Mouse (Mus musculus) kidney, embryonic 15.5 days (tissue): ENCODE measurements at regions not wholly inside any gene's neighbourhood (a gene's known extent, or its start where the extent isn't known, plus 50 kb on each side); places are given as distances from the start of the nearest gene placed in this dataset.

ENCODE experiments used
- ATAC-seq: fragments of 200-750 bp; cut with Nextera tagmentation; replicated peaks from 2 replicates; pipeline ENCODE4 v1.8.0; 2017; ENCODE audit warnings: moderate TSS enrichment; ENCODE audit not compliant: low FRiP score
- H3K27ac ChIP-seq: fragments of 300-500 bp; sonication (generic); 2 replicates; pipeline ENCODE4 v1.5.1; 2015; ENCODE audit warnings: mild to moderate bottlenecking, inconsistent platforms
- H3K27me3 ChIP-seq: fragments of 300-500 bp; sonication (generic); 2 replicates; pipeline ENCODE4 v1.6.1; 2015; ENCODE audit warnings: inconsistent platforms
- H3K36me3 ChIP-seq: fragments of 300-500 bp; sonication (generic); 2 replicates; pipeline ENCODE4 v1.6.1; 2015; ENCODE audit warnings: inconsistent platforms
- H3K4me1 ChIP-seq: fragments of 300-500 bp; sonication (generic); 2 replicates; pipeline ENCODE4 v1.6.1; 2015; ENCODE audit warnings: inconsistent platforms
- H3K4me2 ChIP-seq: fragments of 300-500 bp; sonication (generic); 2 replicates; pipeline ENCODE4 v1.6.1; 2015; ENCODE audit warnings: moderate library complexity, mild to moderate bottlenecking, inconsistent platforms
- H3K4me3 ChIP-seq: fragments of 300-500 bp; sonication (generic); replicated peaks from 2 replicates; pipeline ENCODE4 v1.5.1; 2015; ENCODE audit warnings: mild to moderate bottlenecking, inconsistent platforms
- H3K9ac ChIP-seq: fragments of 300-500 bp; sonication (generic); 2 replicates; pipeline ENCODE4 v1.6.1; 2015; ENCODE audit warnings: mild to moderate bottlenecking, inconsistent platforms
- H3K9me3 ChIP-seq: fragments of 300-500 bp; sonication (generic); replicated peaks from 2 replicates; pipeline ENCODE4 v1.6.1; 2016; ENCODE audit warnings: inconsistent platforms
- WGBS: fragments of 180-500 bp; shearing (Covaris S2); methylation state at CpG from one replicate; pipeline ENCODE4 v1.1.7; 2015; ENCODE audit warnings: mixed read lengths; 5-methylcytosine and 5-hydroxymethylcytosine counted together

GRCm38 (mm10) chr6:107394611-107395010 is 135.0 kb upstream of the Lrrn1 start:
- Histone ChIP-seq H3K4me1 (no peaks in the 10 kb centered on the region), H3K36me3 (no peaks in the 10 kb centered on the region), H3K9ac (no peak overlapping the region), H3K9me3 (no peaks in the 10 kb centered on the region), H3K27ac (no peak overlapping the region), H3K4me2 (no peak overlapping the region), H3K27me3 (no peaks in the 10 kb centered on the region), H3K4me3 (no peak overlapping the region)
- no peak for ATAC-seq
- 66% methylated on average over 2 of the region's 2 CpGs for WGBS

GRCm38 (mm10) chr6:107415766-107416165 is 113.8 kb upstream of the Lrrn1 start:
- H3K27ac ChIP-seq: no peak overlapping the region
- no peak for ATAC-seq
- no peaks in the 10 kb centered on the region for H3K27me3 ChIP-seq
- H3K4me2 ChIP-seq: no peak overlapping the region
- WGBS: 80% methylated on average over 4 of the region's 4 CpGs
- no peaks in the 10 kb centered on the region for H3K4me1 ChIP-seq
- H3K9ac ChIP-seq: no peak overlapping the region
- H3K9me3 ChIP-seq: no peaks in the 10 kb centered on the region
- H3K4me3 ChIP-seq: no peak overlapping the region
- H3K36me3 ChIP-seq: no peaks in the 10 kb centered on the region

- no peak for ATAC-seq
- Histone ChIP-seq H3K36me3 (no peaks in the 10 kb centered on the region), H3K9ac (no peak overlapping the region), H3K27me3 (no peaks in the 10 kb centered on the region), H3K4me1 (no peaks in the 10 kb centered on the region), H3K27ac (no peak overlapping the region), H3K9me3 (no peaks in the 10 kb centered on the region), H3K4me2 (no peak overlapping the region), H3K4me3 (no peak overlapping the region)
- 41% methylated on average over 3 of the region's 3 CpGs for WGBS
Measured at GRCm38 (mm10) chr6:107422091-107422490, 107.5 kb upstream of the Lrrn1 start.

DNA sequence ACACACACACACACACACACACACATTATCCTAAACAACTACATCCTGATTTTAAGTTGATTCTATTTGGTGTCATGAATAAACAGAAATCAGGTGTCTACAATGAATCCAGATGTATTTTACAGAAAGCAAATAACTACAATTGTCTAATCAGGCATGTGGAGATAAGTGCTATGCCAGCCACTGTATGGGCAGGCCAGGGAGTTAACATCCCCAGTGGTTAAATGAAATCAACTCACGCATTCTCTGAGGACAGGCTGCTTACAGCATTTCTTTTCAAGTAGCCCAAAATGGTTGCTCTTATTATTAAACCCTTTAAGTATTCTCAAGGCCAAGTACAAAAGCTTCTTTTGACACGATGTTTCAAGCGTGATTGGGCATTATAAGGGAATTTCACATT is 103.0 kb upstream of the Lrrn1 start:
- Histone ChIP-seq H3K36me3 (no peaks in the 10 kb centered on the region), H3K9me3 (no peaks in the 10 kb centered on the region), H3K4me3 (no peak overlapping the region), H3K4me1 (no peaks in the 10 kb centered on the region), H3K4me2 (no peak overlapping the region), H3K9ac (no peak overlapping the region), H3K27me3 (no peaks in the 10 kb centered on the region), H3K27ac (no peak overlapping the region)
- WGBS: 87% methylated on average over 3 of the region's 3 CpGs
- ATAC-seq: no peak

GRCm38 (mm10) chr6:107431033-107431432 is 98.5 kb upstream of the Lrrn1 start:
- Histone ChIP-seq H3K4me2 (no peak overlapping the region), H3K27ac (no peak overlapping the region), H3K9me3 (no peaks in the 10 kb centered on the region), H3K4me3 (no peak overlapping the region), H3K36me3 (no peaks in the 10 kb centered on the region), H3K27me3 (no peaks in the 10 kb centered on the region), H3K9ac (no peak overlapping the region), H3K4me1 (no peaks in the 10 kb centered on the region)
- no peak for ATAC-seq
- 66% methylated on average over 4 of the region's 4 CpGs for WGBS

DNA sequence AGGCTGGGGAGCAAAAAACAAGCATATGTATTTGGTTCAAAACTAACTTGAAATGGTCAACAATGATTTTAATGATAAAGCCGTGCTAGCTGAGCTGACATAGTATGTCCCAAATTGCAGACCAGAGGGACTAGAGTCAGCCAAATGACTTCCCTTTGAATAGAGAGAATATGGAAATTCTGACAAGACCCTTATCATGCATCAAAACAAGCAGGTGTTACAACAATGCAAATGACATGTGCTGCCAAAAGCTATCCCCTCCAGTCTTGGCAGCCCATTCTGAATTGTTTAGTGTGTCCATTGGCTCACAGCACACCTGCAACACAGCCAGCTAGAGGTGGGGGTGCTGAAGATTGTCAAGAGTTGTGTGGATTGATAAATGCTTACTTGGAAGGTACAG is 87.5 kb upstream of the Lrrn1 start:
- H3K27ac ChIP-seq: no peak overlapping the region
- H3K9ac ChIP-seq: no peak overlapping the region
- WGBS: 90% methylated on average over 1 of the region's 1 CpGs
- H3K4me3 ChIP-seq: no peak overlapping the region
- no peaks in the 10 kb centered on the region for H3K9me3 ChIP-seq
- no peaks in the 10 kb centered on the region for H3K36me3 ChIP-seq
- no peak for ATAC-seq
- no peaks in the 10 kb centered on the region for H3K27me3 ChIP-seq
- H3K4me2 ChIP-seq: no peak overlapping the region
- H3K4me1 ChIP-seq: no peaks in the 10 kb centered on the region

- no peak for ATAC-seq
- no peaks in the 10 kb centered on the region for H3K36me3 ChIP-seq
- no peaks in the 10 kb centered on the region for H3K4me1 ChIP-seq
- no peaks in the 10 kb centered on the region for H3K9me3 ChIP-seq
- H3K4me3 ChIP-seq: no peak overlapping the region
- no peak overlapping the region for H3K27ac ChIP-seq
- H3K4me2 ChIP-seq: no peak overlapping the region
- no peaks in the 10 kb centered on the region for H3K27me3 ChIP-seq
- no peak overlapping the region for H3K9ac ChIP-seq
- WGBS: 83% methylated on average over 3 of the region's 3 CpGs
Measured at GRCm38 (mm10) chr6:107444336-107444735, 85.2 kb upstream of the Lrrn1 start.

GRCm38 (mm10) chr6:107459220-107459619 is 70.3 kb upstream of the Lrrn1 start:
- H3K9me3 ChIP-seq: no peaks in the 10 kb centered on the region
- no peak overlapping the region for H3K4me3 ChIP-seq
- no peak overlapping the region for H3K9ac ChIP-seq
- H3K27ac ChIP-seq: no peak overlapping the region
- no peak for ATAC-seq
- WGBS: 71% methylated on average over 1 of the region's 1 CpGs
- H3K4me2 ChIP-seq: no peak overlapping the region
- H3K4me1 ChIP-seq: no peaks in the 10 kb centered on the region
- no peaks in the 10 kb centered on the region for H3K36me3 ChIP-seq
- no peaks in the 10 kb centered on the region for H3K27me3 ChIP-seq

GRCm38 (mm10) chr6:107462440-107462839 is 67.1 kb upstream of the Lrrn1 start:
- Histone ChIP-seq H3K27ac (no peak overlapping the region), H3K36me3 (no peaks in the 10 kb centered on the region), H3K9ac (no peak overlapping the region), H3K4me3 (no peak overlapping the region), H3K27me3 (no peaks in the 10 kb centered on the region), H3K9me3 (no peaks in the 10 kb centered on the region), H3K4me1 (no peaks in the 10 kb centered on the region), H3K4me2 (no peak overlapping the region)
- WGBS: 24% methylated on average over 2 of the region's 2 CpGs
- no peak for ATAC-seq

DNA sequence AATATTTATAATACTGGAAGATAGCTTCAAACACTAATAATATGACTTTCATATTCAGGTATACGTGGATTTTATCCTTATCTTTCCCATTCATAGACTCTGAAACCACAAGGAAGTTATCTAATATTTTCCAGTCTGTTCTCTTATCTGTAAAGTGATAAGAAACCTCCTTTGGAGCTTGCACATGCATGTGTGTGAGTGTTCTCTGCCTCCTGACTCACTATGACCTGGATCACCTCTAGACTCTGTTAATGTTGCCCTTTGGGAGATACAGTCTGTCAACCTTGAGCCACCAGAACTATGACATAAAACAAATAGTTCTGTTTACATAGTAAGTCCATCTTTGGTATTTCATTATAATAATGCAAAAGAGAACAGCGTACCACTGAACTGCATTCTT is 56.2 kb upstream of the Lrrn1 start:
- Histone ChIP-seq H3K4me1 (no peaks in the 10 kb centered on the region), H3K36me3 (no peaks in the 10 kb centered on the region), H3K27me3 (no peaks in the 10 kb centered on the region), H3K4me2 (no peak overlapping the region), H3K9ac (no peak overlapping the region), H3K27ac (no peak overlapping the region), H3K4me3 (no peak overlapping the region), H3K9me3 (no peaks in the 10 kb centered on the region)
- ATAC-seq: no peak
- WGBS: 66% methylated on average over 2 of the region's 2 CpGs

DNA sequence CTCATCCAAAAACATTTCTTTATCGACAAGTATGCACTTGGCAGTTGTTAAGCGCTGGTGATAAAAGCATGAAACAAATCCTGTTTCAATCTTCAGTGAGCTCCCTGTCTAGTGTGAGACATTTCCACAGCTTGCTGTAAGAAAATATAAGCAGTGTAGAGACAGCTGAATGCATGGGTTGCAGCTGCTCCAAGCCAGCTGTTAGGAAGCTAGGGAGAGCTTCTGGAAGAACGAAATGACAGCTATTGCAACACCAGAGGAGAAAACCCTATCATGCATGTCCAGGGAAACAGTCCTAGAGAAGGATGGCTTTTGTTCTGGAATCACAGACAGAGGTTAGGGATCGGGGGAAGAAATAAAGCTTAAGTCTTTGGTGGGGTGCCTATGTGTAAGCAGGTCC is 55.4 kb upstream of the Lrrn1 start:
- no peak overlapping the region for H3K4me2 ChIP-seq
- H3K9me3 ChIP-seq: no peaks in the 10 kb centered on the region
- no peaks in the 10 kb centered on the region for H3K4me1 ChIP-seq
- no peak overlapping the region for H3K9ac ChIP-seq
- no peaks in the 10 kb centered on the region for H3K36me3 ChIP-seq
- H3K27me3 ChIP-seq: no peaks in the 10 kb centered on the region
- H3K27ac ChIP-seq: no peak overlapping the region
- ATAC-seq: no peak
- WGBS: 77% methylated on average over 4 of the region's 4 CpGs
- no peak overlapping the region for H3K4me3 ChIP-seq
